Mouse (Mus musculus) forebrain, embryonic 16.5 days (tissue): Measurements from ENCODE around the gene Styk1. TPM values are rescaled to one million over a fixed set of nuclear protein-coding genes. Genes with fewer than 3 reads are reported as not detected.

Source experiments
- ATAC-seq: fragments of 200-750 bp; cut with Nextera tagmentation; 2 replicates; pipeline ENCODE4 v1.8.0; 2017; ENCODE audit warnings: mild to moderate bottlenecking, moderate library complexity
- H3K27ac ChIP-seq: fragments of 300-500 bp; sonication (generic); 2 replicates; pipeline ENCODE4 v1.5.1; 2014; ENCODE audit warnings: low read length, control low read depth
- H3K27me3 ChIP-seq: fragments of 300-500 bp; sonication (generic); replicated peaks from 2 replicates; pipeline ENCODE4 v1.6.1; 2014; ENCODE audit warnings: low read length; ENCODE audit not compliant: control insufficient read depth, insufficient read depth
- H3K36me3 ChIP-seq: fragments of 300-500 bp; sonication (generic); 2 replicates; pipeline ENCODE4 v1.6.1; 2014; ENCODE audit not compliant: control insufficient read depth, insufficient read depth
- H3K4me1 ChIP-seq: fragments of 300-500 bp; sonication (generic); replicated peaks from 2 replicates; pipeline ENCODE4 v1.6.1; 2014; ENCODE audit warnings: low read length; ENCODE audit not compliant: control insufficient read depth, insufficient read depth
- H3K4me2 ChIP-seq: fragments of 300-500 bp; sonication (generic); 2 replicates; pipeline ENCODE4 v1.6.1; 2014; ENCODE audit warnings: mild to moderate bottlenecking, low read length, control low read depth
- H3K4me3 ChIP-seq: fragments of 300-500 bp; sonication (generic); replicated peaks from 2 replicates; pipeline ENCODE4 v1.5.1; 2014; ENCODE audit warnings: mild to moderate bottlenecking, low read length, control low read depth
- H3K9ac ChIP-seq: fragments of 300-500 bp; sonication (generic); replicated peaks from 2 replicates; pipeline ENCODE4 v1.6.1; 2014; ENCODE audit warnings: low read depth, low read length, control low read depth
- H3K9me3 ChIP-seq: fragments of 300-500 bp; sonication (generic); 2 replicates; pipeline ENCODE4 v1.6.1; 2016; ENCODE audit warnings: low read length; ENCODE audit not compliant: control insufficient read depth
- WGBS: fragments of 180-500 bp; shearing (Covaris S2); extraction: QIAGEN DNeasy Blood & Tissue Kit; methylation state at CpG from one replicate; pipeline ENCODE4 v1.1.7; 2014; 5-methylcytosine and 5-hydroxymethylcytosine counted together
- polyA plus RNA-seq: library from polyadenylated mRNA; unstranded; fragments of >200 nt; fragmentation: Nextera tagmentation; extraction: Ambion mirVana; gene quantifications from 2 replicates; pipeline ENCODE4 v1.2.1, GENCODE M21; 2015

The Styk1 gene
- polyA plus RNA-seq, 1 experiment from 2014 or later: 7.1 TPM

- H3K36me3 ChIP-seq: no peaks in the 10 kb centered on the region
- H3K27me3 ChIP-seq: no peaks in the 10 kb centered on the region
- no peak overlapping the region for H3K9ac ChIP-seq
- no peaks in the 10 kb centered on the region for H3K4me1 ChIP-seq
- 69% methylated on average over 1 of the region's 1 CpGs for WGBS
- no peak overlapping the region for H3K4me3 ChIP-seq
- H3K4me2 ChIP-seq: no peak overlapping the region
- H3K27ac ChIP-seq: no peak overlapping the region
- no peak for ATAC-seq
- H3K9me3 ChIP-seq: no peaks in the 10 kb centered on the region
Measured at GRCm38 (mm10) chr6:131270312-131270711, 83.1 kb downstream of the Styk1 start.

- no peaks in the 10 kb centered on the region for H3K27me3 ChIP-seq
- no peaks in the 10 kb centered on the region for H3K4me1 ChIP-seq
- H3K36me3 ChIP-seq: no peaks in the 10 kb centered on the region
- no peak overlapping the region for H3K4me2 ChIP-seq
- H3K9ac ChIP-seq: no peak overlapping the region
- no peak overlapping the region for H3K4me3 ChIP-seq
- H3K9me3 ChIP-seq: no peaks in the 10 kb centered on the region
- 93% methylated on average over 2 of the region's 2 CpGs for WGBS
- no peak for ATAC-seq
- no peak overlapping the region for H3K27ac ChIP-seq
Measured at GRCm38 (mm10) chr6:131269599-131269998, 83.8 kb downstream of the Styk1 start.

- WGBS: 88% methylated on average over 5 of the region's 5 CpGs
Measured at GRCm38 (mm10) chr6:131264175-131264574, 89.2 kb downstream of the Styk1 start.

GRCm38 (mm10) chr6:131262778-131263177 lies 90.6 kb downstream of the Styk1 start:
- WGBS: 66% methylated on average over 3 of the region's 3 CpGs
- no peak overlapping the region for H3K9ac ChIP-seq

More at GRCm38 (mm10) chr6:131264175-131264574, 89.2 kb downstream of the Styk1 start:
- H3K36me3 ChIP-seq: no peaks in the 10 kb centered on the region
- no peaks in the 10 kb centered on the region for H3K27me3 ChIP-seq
- no peaks in the 10 kb centered on the region for H3K4me1 ChIP-seq
- H3K27ac ChIP-seq: no peak overlapping the region
- no peak overlapping the region for H3K4me2 ChIP-seq
- H3K9ac ChIP-seq: no peak overlapping the region
- ATAC-seq: no peak
- no peak overlapping the region for H3K4me3 ChIP-seq
- no peaks in the 10 kb centered on the region for H3K9me3 ChIP-seq

GRCm38 (mm10) chr6:131262009-131262408 lies 91.4 kb downstream of the Styk1 start:
- H3K4me3 ChIP-seq: no peak overlapping the region
- H3K36me3 ChIP-seq: no peaks in the 10 kb centered on the region
- H3K27me3 ChIP-seq: no peaks in the 10 kb centered on the region
- no peak overlapping the region for H3K9ac ChIP-seq
- H3K9me3 ChIP-seq: no peaks in the 10 kb centered on the region
- WGBS: 90% methylated on average over 3 of the region's 3 CpGs
- no peak overlapping the region for H3K4me2 ChIP-seq
- ATAC-seq: no peak
- no peak overlapping the region for H3K27ac ChIP-seq
- H3K4me1 ChIP-seq: no peaks in the 10 kb centered on the region

More at GRCm38 (mm10) chr6:131262778-131263177, 90.6 kb downstream of the Styk1 start:
- no peak overlapping the region for H3K27ac ChIP-seq
- H3K9me3 ChIP-seq: no peaks in the 10 kb centered on the region
- no peak for ATAC-seq
- no peak overlapping the region for H3K4me2 ChIP-seq
- H3K36me3 ChIP-seq: no peaks in the 10 kb centered on the region
- H3K27me3 ChIP-seq: no peaks in the 10 kb centered on the region
- H3K4me1 ChIP-seq: no peaks in the 10 kb centered on the region
- no peak overlapping the region for H3K4me3 ChIP-seq

Other genes with a start within 250 kb of the Styk1 start
- gene Klra2, start 106.2 kb downstream of the Styk1 start, polyA plus RNA-seq: 0.14 TPM in 1 of 2 replicates, not detected in the other
- gene Magohb, start 60.4 kb downstream of the Styk1 start, polyA plus RNA-seq: 46.4 and 49.9 TPM in 2 replicates
- gene Ybx3, start 34.9 kb upstream of the Styk1 start, polyA plus RNA-seq: 17.6 and 21.3 TPM in 2 replicates
- not detected in 2 replicates for gene 5430401F13Rik, start 132.8 kb upstream of the Styk1 start, polyA plus RNA-seq
- gene Gm6619, start 132.8 kb upstream of the Styk1 start, polyA plus RNA-seq: not detected in 2 replicates